Mouse (Mus musculus) heart, embryonic 12.5 days (tissue): ENCODE data around the gene Spry1. TPM values are rescaled to one million over a fixed set of nuclear protein-coding genes. Genes with fewer than 3 reads are reported as not detected.
A peak's percentile ranks its signal among the peaks of the same experiment; 100 is the strongest.
"Not testable (repeated sequence)": the region's sequence is repeated elsewhere in the genome, so short reads cannot be mapped to it uniquely, and the experiment has no call there.

ENCODE experiments used
- ATAC-seq: fragments of 200-750 bp; cut with Nextera tagmentation; 2 replicates; pipeline ENCODE4 v1.8.0; 2017; ENCODE audit warnings: moderate TSS enrichment, moderate library complexity; ENCODE audit not compliant: insufficient number of reproducible peaks, low FRiP score
- H3K27ac ChIP-seq: fragments of 300-500 bp; sonication (generic); 2 replicates; pipeline ENCODE4 v1.5.1; 2016; ENCODE audit warnings: mild to moderate bottlenecking, moderate library complexity; ENCODE audit not compliant: poor library complexity, severe bottlenecking
- H3K27me3 ChIP-seq: fragments of 300-500 bp; sonication (generic); replicated peaks from 2 replicates; pipeline ENCODE4 v1.6.1; 2016; ENCODE audit warnings: mild to moderate bottlenecking, moderate library complexity
- H3K36me3 ChIP-seq: fragments of 300-500 bp; sonication (generic); 2 replicates; pipeline ENCODE4 v1.6.1; 2016; ENCODE audit warnings: mild to moderate bottlenecking, moderate library complexity
- H3K4me1 ChIP-seq: fragments of 300-500 bp; sonication (generic); replicated peaks from 2 replicates; pipeline ENCODE4 v1.6.1; 2016; ENCODE audit warnings: mild to moderate bottlenecking
- H3K4me2 ChIP-seq: fragments of 300-500 bp; sonication (generic); 2 replicates; pipeline ENCODE4 v1.6.1; 2016; ENCODE audit warnings: mild to moderate bottlenecking, moderate library complexity
- H3K4me3 ChIP-seq: fragments of 300-500 bp; sonication (generic); 2 replicates; pipeline ENCODE4 v1.5.1; 2016; ENCODE audit warnings: mild to moderate bottlenecking
- H3K9ac ChIP-seq: fragments of 300-500 bp; sonication (generic); 2 replicates; pipeline ENCODE4 v1.6.1; 2016; ENCODE audit warnings: mild to moderate bottlenecking, moderate library complexity
- H3K9me3 ChIP-seq: fragments of 300-500 bp; sonication (generic); replicated peaks from 2 replicates; pipeline ENCODE4 v1.6.1; 2016; ENCODE audit warnings: mild to moderate bottlenecking, moderate library complexity
- WGBS: fragments of 180-500 bp; shearing (Covaris S2); methylation state at CpG from one replicate; pipeline ENCODE4 v1.1.7; 2016; 5-methylcytosine and 5-hydroxymethylcytosine counted together
- polyA plus RNA-seq: library from polyadenylated mRNA; unstranded; fragments of >200 nt; fragmentation: Nextera tagmentation; extraction: Ambion mirVana; gene quantifications from 2 replicates; pipeline ENCODE4 v1.2.1, GENCODE M21; 2016

Gene Spry1
- 5.1 and 5.4 TPM in 2 replicates for polyA plus RNA-seq

GRCm38 (mm10) chr3:37639690-37640089 lies at the start of gene Spry1:
Spry1 (plus strand) TSS chr3:37639947.
- whole genome bisulfite sequencing = 0% methylated on average over 38 of the region's 38 CpGs
- Histone ChIP-seq H3K4me2 (peak within 1 kb of the TSS; percentile 91), H3K4me1 (0 out of 2 replicates have a peak, but pooled peaks cover 4% of the 10 kb centered on the region), H3K4me3 (peak within 1 kb of the TSS; percentile 83), H3K27ac (peak within 1 kb of the TSS; percentile 69), H3K27me3 (peaks cover 7% of the 10 kb centered on the region), H3K36me3 (peaks cover 15% of the 10 kb centered on the region), H3K9ac (peak within 1 kb of the TSS; percentile 87), H3K9me3 (no peaks in the 10 kb centered on the region)
- ATAC-seq = peak; percentile 83

GRCm38 (mm10) chr3:37595721-37596120 lies 44.0 kb upstream of the Spry1 start:
- Histone ChIP-seq H3K36me3 (no peaks in the 10 kb centered on the region), H3K4me1 (0 out of 2 replicates have a peak, but pooled peaks cover 6% of the 10 kb centered on the region), H3K27me3 (no peaks in the 10 kb centered on the region), H3K9ac (no peak overlapping the region), H3K9me3 (no peaks in the 10 kb centered on the region), H3K4me2 (no peak overlapping the region), H3K4me3 (no peak overlapping the region), H3K27ac (no peak overlapping the region)
- ATAC-seq = no peak
- 73% methylated on average over 10 of the region's 10 CpGs for WGBS

GRCm38 (mm10) chr3:37596519-37596918 lies 43.2 kb upstream of the Spry1 start:
- H3K27ac ChIP-seq = no peak overlapping the region
- H3K36me3 ChIP-seq = no peaks in the 10 kb centered on the region
- H3K27me3 ChIP-seq = no peaks in the 10 kb centered on the region
- H3K4me3 ChIP-seq = no peak overlapping the region
- ATAC-seq = no peak
- no peak overlapping the region for H3K4me2 ChIP-seq
- H3K4me1 ChIP-seq = 0 out of 2 replicates have a peak, but pooled peaks cover 6% of the 10 kb centered on the region
- no peaks in the 10 kb centered on the region for H3K9me3 ChIP-seq
- no peak overlapping the region for H3K9ac ChIP-seq
- WGBS = 66% methylated on average over 6 of the region's 6 CpGs

- 0 out of 2 replicates have a peak, but pooled peaks cover 6% of the 10 kb centered on the region for H3K4me1 ChIP-seq
- no peaks in the 10 kb centered on the region for H3K36me3 ChIP-seq
- H3K27ac ChIP-seq = no peak overlapping the region
- H3K9me3 ChIP-seq = no peaks in the 10 kb centered on the region
- WGBS = 50% methylated on average over 5 of the region's 5 CpGs
- H3K9ac ChIP-seq = no peak overlapping the region
- H3K4me3 ChIP-seq = no peak overlapping the region
- no peak for ATAC-seq
- H3K4me2 ChIP-seq = no peak overlapping the region
- no peaks in the 10 kb centered on the region for H3K27me3 ChIP-seq
Observed at GRCm38 (mm10) chr3:37597200-37597599, 42.5 kb upstream of the Spry1 start.

GRCm38 (mm10) chr3:37599641-37600040 lies 40.1 kb upstream of the Spry1 start:
- H3K9ac ChIP-seq, ATAC-seq, H3K9me3 ChIP-seq, H3K27me3 ChIP-seq, H3K4me3 ChIP-seq, H3K4me1 ChIP-seq, H3K36me3 ChIP-seq, H3K27ac ChIP-seq, H3K4me2 ChIP-seq: not testable (repeated sequence)
- 90% methylated on average over 14 of the region's 14 CpGs for WGBS

- 92% methylated on average over 9 of the region's 9 CpGs for WGBS
- Histone ChIP-seq H3K4me1 (no peaks in the 10 kb centered on the region), H3K27ac (no peak overlapping the region), H3K9me3 (0 out of 2 replicates have a peak, but pooled peaks cover 3% of the 10 kb centered on the region), H3K27me3 (no peaks in the 10 kb centered on the region), H3K36me3 (no peaks in the 10 kb centered on the region), H3K9ac (no peak overlapping the region), H3K4me3 (no peak overlapping the region), H3K4me2 (no peak overlapping the region)
- no peak for ATAC-seq
Observed at GRCm38 (mm10) chr3:37602356-37602755, 37.4 kb upstream of the Spry1 start.

GRCm38 (mm10) chr3:37602890-37603289 lies 36.9 kb upstream of the Spry1 start:
- Histone ChIP-seq H3K9me3 (0 out of 2 replicates have a peak, but pooled peaks cover 3% of the 10 kb centered on the region), H3K4me2 (no peak overlapping the region), H3K36me3 (no peaks in the 10 kb centered on the region), H3K27ac (no peak overlapping the region), H3K27me3 (no peaks in the 10 kb centered on the region), H3K9ac (no peak overlapping the region), H3K4me3 (no peak overlapping the region), H3K4me1 (no peaks in the 10 kb centered on the region)
- ATAC-seq = no peak
- WGBS = 77% methylated on average over 7 of the region's 7 CpGs

- H3K4me3 ChIP-seq = no peak overlapping the region
- 0 out of 2 replicates have a peak, but pooled peaks cover 3% of the 10 kb centered on the region for H3K9me3 ChIP-seq
- H3K27me3 ChIP-seq = no peaks in the 10 kb centered on the region
- H3K4me2 ChIP-seq = no peak overlapping the region
- H3K27ac ChIP-seq = no peak overlapping the region
- no peak overlapping the region for H3K9ac ChIP-seq
- no peaks in the 10 kb centered on the region for H3K4me1 ChIP-seq
- 78% methylated on average over 3 of the region's 3 CpGs for WGBS
- no peak for ATAC-seq
- H3K36me3 ChIP-seq = no peaks in the 10 kb centered on the region
Observed at GRCm38 (mm10) chr3:37603541-37603940, 36.2 kb upstream of the Spry1 start.

GRCm38 (mm10) chr3:37604976-37605875 lies 34.5 kb upstream of the Spry1 start:
- no peak overlapping the region for H3K9ac ChIP-seq
- H3K4me2 ChIP-seq = no peak overlapping the region
- 65% methylated on average over 13 of the region's 13 CpGs for WGBS
- ATAC-seq = no peak
- H3K9me3 ChIP-seq = 0 out of 2 replicates have a peak, but pooled peaks cover 6% of the 10 kb centered on the region
- H3K4me1 ChIP-seq = no peaks in the 10 kb centered on the region
- no peaks in the 10 kb centered on the region for H3K27me3 ChIP-seq
- H3K4me3 ChIP-seq = no peak overlapping the region
- no peak overlapping the region for H3K27ac ChIP-seq
- H3K36me3 ChIP-seq = no peaks in the 10 kb centered on the region

- WGBS = 78% methylated on average over 10 of the region's 10 CpGs
- no peaks in the 10 kb centered on the region for H3K27me3 ChIP-seq
Observed at GRCm38 (mm10) chr3:37605876-37606238, 33.9 kb upstream of the Spry1 start.

GRCm38 (mm10) chr3:37608926-37609325 lies 30.8 kb upstream of the Spry1 start:
- no peak for ATAC-seq
- no peak overlapping the region for H3K4me3 ChIP-seq
- H3K9me3 ChIP-seq = 0 out of 2 replicates have a peak, but pooled peaks cover 6% of the 10 kb centered on the region
- H3K36me3 ChIP-seq = no peaks in the 10 kb centered on the region
- WGBS = 82% methylated on average over 4 of the region's 4 CpGs
- H3K4me1 ChIP-seq = no peaks in the 10 kb centered on the region
- H3K4me2 ChIP-seq = no peak overlapping the region
- no peak overlapping the region for H3K27ac ChIP-seq
- H3K9ac ChIP-seq = no peak overlapping the region
- no peaks in the 10 kb centered on the region for H3K27me3 ChIP-seq

More at GRCm38 (mm10) chr3:37605876-37606238, 33.9 kb upstream of the Spry1 start:
- H3K4me1 ChIP-seq = no peaks in the 10 kb centered on the region
- no peak overlapping the region for H3K4me2 ChIP-seq
- no peak for ATAC-seq
- H3K36me3 ChIP-seq = no peaks in the 10 kb centered on the region
- H3K27ac ChIP-seq = no peak overlapping the region
- 0 out of 2 replicates have a peak, but pooled peaks cover 6% of the 10 kb centered on the region for H3K9me3 ChIP-seq
- no peak overlapping the region for H3K4me3 ChIP-seq
- no peak overlapping the region for H3K9ac ChIP-seq
